Mouse (Mus musculus) CH12.LX (cell line): ENCODE measurements around the gene Nup160. TPM values are rescaled to one million over a fixed set of nuclear protein-coding genes. Genes with fewer than 3 reads are reported as not detected.

Experiments used
- DNase-seq: peaks from one replicate; pipeline ENCODE4 v3.0.0-alpha.2; 2013; ENCODE audit errors: extremely low read depth
- H3K27ac ChIP-seq: 2 replicates; pipeline ENCODE4 v1.5.1; 2012; ENCODE audit warnings: low read depth, mild to moderate bottlenecking, control low read depth, moderate library complexity; ENCODE audit not compliant: insufficient read depth
- H3K27me3 ChIP-seq: replicated peaks from 2 replicates; pipeline ENCODE3; 2012; ENCODE audit warnings: inconsistent platforms
- H3K36me3 ChIP-seq, 2 experiments: replicated peaks in 1 of 2; 2 replicates each; pipeline versions ENCODE3 to v1.6.1; 2012; ENCODE audit warnings: inconsistent platforms in 1 of 2, low read length in 1 of 2, mild to moderate bottlenecking in 1 of 2, mixed read lengths in 1 of 2, moderate library complexity in 1 of 2; ENCODE audit not compliant: control insufficient read depth in 1 of 2, insufficient read depth in 1 of 2
- H3K4me1 ChIP-seq, 2 experiments: 2 replicates each; pipeline ENCODE4 v1.6.1; 2012; ENCODE audit warnings: inconsistent platforms in 1 of 2, moderate library complexity in 1 of 2; ENCODE audit not compliant: insufficient read depth in 2 of 2, control insufficient read depth in 1 of 2
- H3K4me2 ChIP-seq: 2 replicates; pipeline ENCODE4 v1.6.1; 2012; ENCODE audit warnings: low read depth, mild to moderate bottlenecking, control low read depth; ENCODE audit not compliant: poor library complexity, insufficient read depth, severe bottlenecking
- H3K4me3 ChIP-seq, 3 experiments: fragments of 150-350 bp in 1 of 3; sonication (generic) in 1 of 3; replicated peaks in 1 of 3; 2 replicates each; pipeline versions ENCODE3 to v1.5.1; 2011 to 2012; ENCODE audit warnings: low read depth in 2 of 3, low read length in 2 of 3, mild to moderate bottlenecking in 2 of 3, moderate library complexity in 2 of 3, control low read depth in 1 of 3, improper control_type of control experiment in 1 of 3, inconsistent platforms in 1 of 3, mixed read lengths in 1 of 3; ENCODE audit not compliant: poor library complexity in 1 of 3
- H3K79me2 ChIP-seq: replicated peaks from 2 replicates; pipeline ENCODE4 v1.6.1; 2012; ENCODE audit warnings: mild to moderate bottlenecking, moderate library complexity; ENCODE audit not compliant: control insufficient read depth, poor library complexity, insufficient read depth, severe bottlenecking; ENCODE audit errors: extremely low read depth
- H3K9ac ChIP-seq: 2 replicates; pipeline ENCODE4 v1.6.1; 2012; ENCODE audit warnings: low read depth, mild to moderate bottlenecking, control low read depth, moderate library complexity; ENCODE audit not compliant: insufficient read depth
- H3K9me3 ChIP-seq: replicated peaks from 2 replicates; pipeline ENCODE3; 2012; ENCODE audit warnings: low read length, inconsistent platforms, mixed read lengths
- BHLHE40 ChIP-seq: IDR thresholded peaks from 2 replicates; pipeline ENCODE4 v1.6.1; 2011; ENCODE audit warnings: mild to moderate bottlenecking, low read depth, low read length, improper control_type of control experiment
- CHD2 ChIP-seq: IDR thresholded peaks from 2 replicates; pipeline ENCODE4 v1.6.1; 2011; ENCODE audit warnings: low read length, improper control_type of control experiment
- E2F4 ChIP-seq: IDR thresholded peaks from 2 replicates; pipeline ENCODE4 v1.6.1; 2011; ENCODE audit warnings: low read depth, low read length, improper control_type of control experiment; ENCODE audit not compliant: insufficient replicate concordance
- ELF1 ChIP-seq: IDR thresholded peaks from 2 replicates; pipeline ENCODE4 v1.6.1; 2014; ENCODE audit warnings: low read depth, mild to moderate bottlenecking, inconsistent platforms, low read length, improper control_type of control experiment
- GABPA ChIP-seq: IDR thresholded peaks from 2 replicates; pipeline ENCODE4 v1.6.1; 2012; ENCODE audit warnings: low read depth, low read length, improper control_type of control experiment, inconsistent platforms; ENCODE audit not compliant: insufficient replicate concordance
- HCFC1 ChIP-seq: IDR thresholded peaks from 2 replicates; pipeline ENCODE4 v1.6.1; 2012; ENCODE audit warnings: low read depth, mild to moderate bottlenecking, inconsistent platforms, low read length, improper control_type of control experiment
- JUND ChIP-seq: conservative IDR thresholded peaks from 2 replicates; pipeline ENCODE4 v1.6.1; 2011; ENCODE audit warnings: low read depth, low read length, improper control_type of control experiment
- KAT2A ChIP-seq: IDR thresholded peaks from 2 replicates; pipeline ENCODE4 v1.6.1; 2012; ENCODE audit warnings: low read length, improper control_type of control experiment, inconsistent platforms; ENCODE audit not compliant: insufficient replicate concordance
- MAFK ChIP-seq: IDR thresholded peaks from 2 replicates; pipeline ENCODE4 v1.6.1; 2011; ENCODE audit warnings: low read length, improper control_type of control experiment; ENCODE audit not compliant: insufficient replicate concordance
- MAX ChIP-seq: IDR thresholded peaks from 2 replicates; pipeline ENCODE4 v1.6.1; 2011; ENCODE audit warnings: low read length, improper control_type of control experiment
- MAZ ChIP-seq: IDR thresholded peaks from 2 replicates; pipeline ENCODE4 v1.6.1; 2012; ENCODE audit warnings: low read depth, mild to moderate bottlenecking, inconsistent platforms, low read length, improper control_type of control experiment, moderate library complexity
- MXI1 ChIP-seq: IDR thresholded peaks from 2 replicates; pipeline ENCODE4 v1.6.1; 2011; ENCODE audit warnings: mild to moderate bottlenecking, low read depth, low read length, improper control_type of control experiment
- MYC ChIP-seq: IDR thresholded peaks from 2 replicates; pipeline ENCODE4 v1.6.1; 2011; ENCODE audit warnings: low read depth, mild to moderate bottlenecking, improper control_type of control experiment, low read length
- NELFE ChIP-seq: IDR thresholded peaks from 2 replicates; pipeline ENCODE4 v1.6.1; 2011; ENCODE audit warnings: low read depth, low read length, improper control_type of control experiment
- NRF1 ChIP-seq: IDR thresholded peaks from 2 replicates; pipeline ENCODE4 v1.6.1; 2014; ENCODE audit warnings: low read depth, mild to moderate bottlenecking, inconsistent platforms, low read length, improper control_type of control experiment, moderate library complexity
- PAX5 ChIP-seq: IDR thresholded peaks from 2 replicates; pipeline ENCODE4 v1.6.1; 2012; ENCODE audit warnings: low read length, inconsistent platforms, mixed read lengths
- POLR2A ChIP-seq: IDR thresholded peaks from 2 replicates; pipeline ENCODE4 v1.6.1; 2011; ENCODE audit warnings: low read depth, mild to moderate bottlenecking, improper control_type of control experiment, low read length
- POLR2AphosphoS2 ChIP-seq: IDR thresholded peaks from 2 replicates; pipeline ENCODE4 v1.6.1; 2011; ENCODE audit warnings: low read depth, low read length, improper control_type of control experiment
- RAD21 ChIP-seq: IDR thresholded peaks from 2 replicates; pipeline ENCODE4 v1.6.1; 2011; ENCODE audit warnings: low read depth, mild to moderate bottlenecking, low read length, improper control_type of control experiment, moderate library complexity
- RCOR1 ChIP-seq: conservative IDR thresholded peaks from 2 replicates; pipeline ENCODE4 v1.6.1; 2012; ENCODE audit warnings: low read depth, mild to moderate bottlenecking, inconsistent platforms, low read length, improper control_type of control experiment
- SIN3A ChIP-seq: IDR thresholded peaks from 2 replicates; pipeline ENCODE4 v1.6.1; 2012; ENCODE audit warnings: low read length, improper control_type of control experiment, inconsistent platforms
- SMC3 ChIP-seq: IDR thresholded peaks from 2 replicates; pipeline ENCODE4 v1.6.1; 2011; ENCODE audit warnings: low read depth, low read length, improper control_type of control experiment
- TBP ChIP-seq: conservative IDR thresholded peaks from 2 replicates; pipeline ENCODE4 v1.6.1; 2011; ENCODE audit warnings: low read depth, low read length, improper control_type of control experiment
- USF2 ChIP-seq: conservative IDR thresholded peaks from 2 replicates; pipeline ENCODE4 v1.6.1; 2011; ENCODE audit warnings: low read depth, low read length, improper control_type of control experiment
- ZC3H11A ChIP-seq: IDR thresholded peaks from 2 replicates; pipeline ENCODE4 v1.6.1; 2012; ENCODE audit warnings: low read depth, mild to moderate bottlenecking, inconsistent platforms, low read length, improper control_type of control experiment
- ZKSCAN1 ChIP-seq: IDR thresholded peaks from 2 replicates; pipeline ENCODE4 v1.6.1; 2012; ENCODE audit warnings: low read depth, inconsistent platforms, low read length, improper control_type of control experiment, borderline replicate concordance
- ZMIZ1 ChIP-seq: IDR thresholded peaks from 2 replicates; pipeline ENCODE4 v1.6.1; 2012; ENCODE audit warnings: low read depth, mild to moderate bottlenecking, inconsistent platforms, low read length, improper control_type of control experiment
- ZNF384 ChIP-seq: IDR thresholded peaks from 2 replicates; pipeline ENCODE4 v1.6.1; 2012; ENCODE audit warnings: low read depth, low read length, improper control_type of control experiment, inconsistent platforms
- dilution Hi-C: fragments of 300-500 bp; cut with MboI; formaldehyde crosslinking; loops from 2 replicates; pipeline ENCODE4 v1.14.3; 2020; ENCODE audit warnings: low sequenced_read_pairs; ENCODE audit not compliant: extremely low pct_unique_long_range_greater_than_20kb, extremely low pct_ligation_motif_present
- in situ Hi-C: fragments of 300-500 bp; cut with MboI; formaldehyde crosslinking; loops from 3 replicates; pipeline ENCODE4 v1.14.3; 2019; ENCODE audit warnings: low sequenced_read_pairs, low pct_ligation_motif_present, low pct_unique_long_range_greater_than_20kb, mixed read lengths
- polyA plus RNA-seq: library from polyadenylated mRNA; unstranded; fragments of >175 nt; gene quantifications from 2 replicates; pipeline ENCODE4 v1.2.1, GENCODE M21; 2012; ENCODE audit warnings: low read depth; ENCODE audit not compliant: insufficient read length
- total RNA-seq, 2 experiments: library from RNA; depleted of rRNA; stranded (reverse); fragments of 300-350 nt in 1 of 2; fragments of >200 nt in 1 of 2; gene quantifications; 2 replicates each; pipeline ENCODE4 v1.2.3; 2012 to 2014

Nup160 gene
- total and polyA plus RNA-seq, 3 experiments, result 32.7 to 71.8 (median 59.1) TPM

DNA sequence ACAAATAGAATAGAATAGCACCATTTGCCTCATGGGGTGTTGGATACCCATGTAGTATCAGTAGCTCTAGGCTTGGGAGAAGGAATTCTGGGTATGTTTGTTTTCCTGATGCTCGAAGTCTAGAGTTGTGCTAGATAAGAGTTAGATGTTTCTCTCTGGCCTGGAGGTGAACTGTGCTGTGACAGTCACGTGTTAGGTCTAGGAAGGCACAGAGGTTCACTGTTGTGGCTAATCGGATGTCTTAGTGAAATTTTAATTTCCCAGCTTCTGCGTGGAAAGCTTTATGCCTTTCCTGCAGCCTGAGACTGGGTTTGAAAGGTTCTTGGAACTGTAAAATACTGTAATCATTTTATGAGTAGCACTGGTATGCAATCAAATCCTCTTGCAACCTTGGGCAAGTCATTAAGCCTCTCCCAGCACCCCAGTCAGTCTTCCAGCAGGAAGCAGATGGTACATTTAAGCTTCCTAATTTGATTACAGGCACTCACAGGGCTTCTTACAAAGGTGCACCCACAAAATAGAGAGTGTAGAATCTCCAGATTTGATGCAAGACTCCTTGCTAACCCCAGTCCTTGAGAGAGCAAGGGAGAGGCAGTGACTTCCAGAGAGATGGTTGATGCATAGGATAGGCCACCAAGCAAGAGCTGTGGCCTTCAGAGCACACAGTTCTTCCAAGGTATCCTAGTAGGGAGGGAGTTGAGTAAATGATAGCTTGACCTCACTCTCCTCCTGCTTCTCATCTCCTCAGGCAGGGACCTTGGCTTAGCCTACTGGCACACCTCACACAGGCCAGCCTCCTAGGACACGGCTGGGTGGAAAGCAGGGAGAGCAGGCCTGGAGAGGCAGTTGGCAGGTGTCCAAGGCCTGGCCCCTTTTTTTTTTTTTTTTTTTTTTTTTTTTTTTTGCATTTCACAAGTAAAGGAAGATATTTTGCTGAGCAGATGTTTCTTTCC is 37.0 kb upstream of the Nup160 start:
- Histone ChIP-seq H3K4me3 (no peak overlapping the region), H3K9ac (no peak overlapping the region), H3K79me2 (no peaks in the 10 kb centered on the region), H3K4me2 (no peak overlapping the region), H3K36me3 (no peaks in the 10 kb centered on the region), H3K9me3 (no peaks in the 10 kb centered on the region), H3K27ac (no peak overlapping the region), H3K27me3 (no peaks in the 10 kb centered on the region), H3K4me1 (peaks cover 5 to 27% of the 10 kb centered on the region in 2 experiments; a peak in 3 of 4 replicates)
- DNase-seq, result no peak
- TF ChIP-seq MAFK, result no peak
- peak; percentile 67 for TF ChIP-seq ZNF384
- dilution Hi-C loops (no loop called here), in situ Hi-C loops (loop anchor here (5.0 kb wide), 1 partner anchor 37 kb away; the partner anchor contains the start of gene Nup160)

- no peaks in the 10 kb centered on the region for H3K36me3 ChIP-seq
These were observed 35.9 kb upstream of the Nup160 start for GRCm38 (mm10) chr2:90641007-90641709.

DNA sequence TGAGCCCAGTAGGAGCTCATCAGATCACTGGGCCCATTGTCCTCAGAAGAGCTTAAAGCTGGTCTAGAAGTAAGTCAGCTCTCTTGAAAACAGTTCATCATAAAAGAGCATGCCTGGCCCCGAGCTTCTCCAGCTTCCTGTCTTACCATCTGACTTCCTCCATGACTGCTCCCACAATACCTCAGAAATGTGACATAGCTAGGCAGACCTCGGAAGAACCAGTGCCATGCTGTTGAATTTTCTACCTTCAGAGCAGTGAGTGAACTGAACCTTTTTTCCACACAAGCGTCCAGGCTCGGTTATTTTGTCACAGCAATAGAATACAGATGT is 35.3 kb upstream of the Nup160 start:
- TF ChIP-seq NRF1, result no peak
- no peak for TF ChIP-seq HCFC1
- no peak for TF ChIP-seq ZKSCAN1
- TF ChIP-seq NELFE, result no peak
- TF ChIP-seq MYC, result no peak
- TF ChIP-seq RCOR1, result no peak
- no peak for TF ChIP-seq PAX5
- no peak for TF ChIP-seq MAX
- TF ChIP-seq TBP, result no peak
- no peak for TF ChIP-seq JUND
- TF ChIP-seq POLR2AphosphoS2, result no peak
- TF ChIP-seq SMC3, result no peak
- TF ChIP-seq KAT2A, result no peak
- no peak for TF ChIP-seq CHD2
- H3K27me3 ChIP-seq, result no peaks in the 10 kb centered on the region
- in situ Hi-C loops, result no loop called here
- no peaks in the 10 kb centered on the region for H3K9me3 ChIP-seq
- no peaks in the 10 kb centered on the region for H3K79me2 ChIP-seq
- H3K9ac ChIP-seq, result no peak overlapping the region
- H3K4me1 ChIP-seq, result peaks cover 4 to 30% of the 10 kb centered on the region in 2 experiments; a peak in 3 of 4 replicates
- no peaks in the 10 kb centered on the region for H3K36me3 ChIP-seq
- H3K4me2 ChIP-seq, result no peak overlapping the region
- dilution Hi-C loops, result no loop called here
- H3K4me3 ChIP-seq, result no peak overlapping the region
- H3K27ac ChIP-seq, result no peak overlapping the region
- no peak for DNase-seq

More at GRCm38 (mm10) chr2:90641007-90641709, 35.9 kb upstream of the Nup160 start:
- Histone ChIP-seq H3K27ac (no peak overlapping the region), H3K9me3 (no peaks in the 10 kb centered on the region), H3K79me2 (no peaks in the 10 kb centered on the region), H3K4me1 (peaks cover 5 to 27% of the 10 kb centered on the region in 2 experiments; a peak in 3 of 4 replicates), H3K27me3 (no peaks in the 10 kb centered on the region), H3K4me3 (no peak overlapping the region), H3K4me2 (no peak overlapping the region), H3K9ac (no peak overlapping the region)
- peak; percentile 42 for DNase-seq
- dilution Hi-C loops, result no loop called here
- in situ Hi-C loops, result no loop called here
- TF ChIP-seq ZMIZ1, result no peak
- TF ChIP-seq POLR2A, result no peak
- TF ChIP-seq MXI1, result no peak
- no peak for TF ChIP-seq BHLHE40
- no peak for TF ChIP-seq NELFE
- no peak for TF ChIP-seq POLR2AphosphoS2
- no peak for TF ChIP-seq KAT2A
- TF ChIP-seq ELF1, result no peak
- TF ChIP-seq ZKSCAN1, result no peak
- TF ChIP-seq USF2, result no peak
- TF ChIP-seq HCFC1, result no peak
- no peak for TF ChIP-seq RAD21
- no peak for TF ChIP-seq E2F4
- TF ChIP-seq GABPA, result no peak
- TF ChIP-seq MAZ, result no peak
- TF ChIP-seq MYC, result no peak
- no peak for TF ChIP-seq ZC3H11A
- no peak for TF ChIP-seq SIN3A
